Mouse (Mus musculus) kidney, adult 9 months (tissue): ENCODE data around the gene Msl3l2.

ENCODE experiments used
- DNase-seq: peaks from one replicate; pipeline ENCODE4 v3.0.0; 2022

Msl3l2 gene

GRCm38 (mm10) chr10:56106333-56106995 lies at the start of gene Msl3l2:
Gene Msl3l2, plus strand, starts transcription at chr10:56106917.
- DNase-seq, result peak; percentile 93

- no peak for DNase-seq
Observed at GRCm38 (mm10) chr10:56058979-56059422, 47.7 kb upstream of the Msl3l2 start.

- DNase-seq, result no peak
Observed at GRCm38 (mm10) chr10:56061238-56061830, 45.4 kb upstream of the Msl3l2 start.

DNA sequence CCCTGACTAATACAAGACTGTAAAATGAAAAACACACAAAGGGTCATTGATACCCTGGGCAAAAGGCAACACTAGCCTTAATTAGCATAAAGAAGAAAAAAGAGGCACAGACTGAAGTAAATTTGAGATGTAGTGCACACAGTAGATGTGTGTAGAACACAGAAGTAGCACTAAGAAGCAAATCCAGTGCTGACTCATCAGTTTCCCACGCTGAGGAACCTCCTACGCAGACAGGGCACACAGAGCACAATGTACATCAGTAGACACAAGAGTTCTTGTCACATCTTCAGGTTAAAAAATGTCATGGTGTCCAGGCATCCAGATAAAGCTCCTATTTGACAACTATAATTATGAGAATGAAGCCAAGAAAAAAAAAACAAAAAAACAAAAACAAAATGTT lies 44.0 kb upstream of the Msl3l2 start:
- no peak for DNase-seq

GRCm38 (mm10) chr10:56089714-56090113 lies 17.0 kb upstream of the Msl3l2 start:
- DNase-seq, result no peak

DNA sequence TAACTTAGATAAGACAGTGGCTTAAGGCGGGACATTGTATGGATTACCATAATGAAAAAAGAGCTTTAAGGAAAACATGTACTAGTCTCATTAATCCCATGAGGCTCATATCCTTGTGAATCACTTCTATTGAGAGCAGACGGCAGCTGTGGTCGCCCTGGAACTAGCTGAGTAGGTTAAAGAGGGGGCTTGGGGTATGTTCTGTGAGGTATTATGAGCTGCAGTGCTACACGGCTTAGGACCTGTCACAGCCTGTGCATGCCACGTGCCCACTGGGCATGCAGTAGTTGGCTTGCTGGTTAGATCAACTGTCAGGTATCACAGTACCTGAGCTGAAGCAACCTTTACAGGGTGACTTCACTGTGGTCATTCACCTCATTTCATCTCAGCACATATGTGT lies 12.1 kb upstream of the Msl3l2 start:
- DNase-seq, result no peak

DNA sequence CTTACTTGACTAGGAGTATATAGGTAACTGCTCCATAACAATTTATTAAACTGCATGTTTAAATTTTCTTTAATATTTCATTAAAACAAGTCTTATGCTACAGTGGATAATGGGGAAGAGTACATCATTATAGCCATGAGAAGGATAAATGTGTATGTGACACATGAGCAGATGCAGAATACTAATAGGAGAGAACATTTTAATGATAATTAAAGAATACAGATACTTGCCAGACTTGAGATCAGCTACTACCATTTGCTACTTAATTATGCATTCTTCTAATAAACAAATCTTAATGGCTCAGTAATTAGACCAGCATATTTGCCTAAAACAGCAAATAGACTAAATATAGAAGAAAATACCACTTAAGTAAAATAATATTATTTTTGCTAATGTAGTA lies 10.0 kb upstream of the Msl3l2 start:
- no peak for DNase-seq

- DNase-seq, result no peak
Observed at GRCm38 (mm10) chr10:56099126-56099525, 7.6 kb upstream of the Msl3l2 start.

DNA sequence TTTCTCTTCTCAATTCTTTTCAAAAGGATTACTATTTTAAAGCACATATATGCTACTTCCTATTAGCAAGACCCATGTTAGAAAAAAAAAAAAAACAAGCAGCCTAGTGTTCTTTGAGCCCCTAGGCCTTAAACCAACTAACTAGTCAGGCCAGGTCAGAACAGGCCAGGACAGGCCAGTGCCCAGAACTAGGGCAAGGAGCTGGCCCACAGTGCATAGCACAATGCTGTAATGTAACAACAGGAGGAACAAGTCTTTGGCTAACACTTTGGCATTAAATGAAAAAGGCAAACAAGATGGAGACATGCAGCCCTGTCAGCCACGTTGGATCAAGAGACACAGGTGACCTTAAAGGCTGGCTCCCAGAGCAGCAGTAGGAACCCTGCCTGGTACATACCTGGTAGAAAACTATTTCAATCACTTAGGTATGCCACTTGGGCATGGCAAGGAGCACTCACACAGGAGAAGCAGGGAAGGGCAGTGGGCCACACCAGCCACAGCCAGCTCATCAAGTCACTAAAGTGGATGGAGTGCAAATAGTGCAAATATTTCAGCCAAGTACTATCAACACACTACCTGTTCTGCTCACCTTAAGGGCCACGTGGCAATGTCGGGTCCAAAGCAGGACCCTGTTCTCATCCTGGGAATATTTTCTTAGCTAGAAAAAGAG lies 6.9 kb upstream of the Msl3l2 start:
- DNase-seq, result no peak

- no peak for DNase-seq
Observed at GRCm38 (mm10) chr10:56106996-56107334, 248 bp downstream of the Msl3l2 start.

DNA sequence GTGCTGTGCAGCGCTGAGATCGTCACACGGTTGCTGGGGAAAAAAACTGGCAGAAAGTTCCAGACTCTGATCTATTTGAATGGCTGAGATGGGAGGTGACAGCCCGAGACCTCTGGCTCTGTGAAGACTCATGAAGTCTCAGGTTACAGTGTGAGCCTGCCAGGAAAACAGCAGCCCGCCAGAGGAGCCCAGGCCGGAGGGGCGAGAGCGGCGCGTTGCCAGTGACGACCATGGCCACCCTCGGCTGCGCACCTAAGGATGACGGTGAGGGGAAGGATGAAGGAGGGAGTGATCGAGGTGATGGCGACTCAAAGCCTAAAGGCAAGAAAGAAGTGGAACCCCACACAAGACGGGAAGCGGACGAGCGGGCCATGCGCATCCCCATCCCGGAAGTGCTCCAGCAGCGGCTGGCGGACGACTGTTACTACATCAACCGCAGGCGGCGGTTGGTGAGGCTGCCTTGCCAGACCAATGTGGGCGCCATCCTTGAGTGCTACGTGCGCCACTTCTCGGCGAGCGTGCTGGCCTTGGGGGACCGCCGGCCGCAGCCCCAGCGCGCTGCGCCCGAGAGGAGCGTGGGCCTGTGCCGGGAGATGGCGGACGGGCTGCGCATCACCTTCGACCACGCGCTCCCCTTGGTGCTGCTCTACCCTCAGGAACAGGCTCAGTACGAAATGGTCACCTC lies 8.4 kb downstream of the Msl3l2 start:
- DNase-seq, result peak; percentile 20

DNA sequence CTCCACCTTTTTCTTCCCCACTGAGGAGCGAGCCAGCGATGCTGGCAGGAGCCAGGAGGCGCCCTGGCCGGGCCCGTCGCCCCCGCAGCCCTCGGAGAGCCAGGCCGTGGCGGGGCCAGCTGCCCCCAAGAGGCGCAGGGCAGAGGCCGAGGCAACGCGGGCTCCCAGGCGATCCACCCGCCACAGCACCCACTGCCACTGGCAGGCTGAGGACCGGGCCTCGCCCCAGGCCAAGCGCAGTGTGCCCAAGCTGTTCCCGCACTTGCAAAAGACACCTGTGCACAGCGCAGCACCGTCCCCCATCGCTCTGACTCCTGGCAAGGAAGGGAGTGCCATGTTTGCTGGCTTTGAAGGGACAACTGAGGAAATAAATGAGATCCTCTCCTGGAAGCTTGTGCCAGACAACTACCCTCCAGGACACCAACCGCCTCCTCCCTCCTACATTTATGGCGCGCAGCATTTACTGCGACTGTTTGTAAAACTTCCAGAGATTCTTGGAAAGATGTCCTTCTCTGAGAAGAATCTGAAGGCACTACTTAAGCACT lies 9.0 kb downstream of the Msl3l2 start:
- DNase-seq, result no peak

DNA sequence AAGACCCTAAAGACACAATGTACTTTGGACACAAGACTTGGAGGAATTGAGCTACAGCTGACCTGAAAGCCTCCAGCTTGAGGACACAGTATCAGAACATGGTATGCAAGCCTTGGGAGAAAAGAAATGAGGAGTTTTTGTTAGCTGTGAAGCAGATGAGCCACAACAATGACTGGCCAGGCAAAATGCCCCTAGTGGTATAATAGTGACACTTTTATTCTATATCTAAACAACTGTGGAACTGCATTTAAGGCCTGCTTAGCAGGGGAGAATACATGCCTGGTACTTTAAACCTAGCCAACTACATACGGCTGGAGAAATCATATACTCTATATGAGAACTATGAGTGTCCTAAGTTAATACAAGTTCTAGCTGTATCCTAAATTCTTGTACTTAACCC lies 20.3 kb downstream of the Msl3l2 start:
- no peak for DNase-seq

- no peak for DNase-seq
Observed at GRCm38 (mm10) chr10:56129642-56130041, 22.9 kb downstream of the Msl3l2 start.

DNA sequence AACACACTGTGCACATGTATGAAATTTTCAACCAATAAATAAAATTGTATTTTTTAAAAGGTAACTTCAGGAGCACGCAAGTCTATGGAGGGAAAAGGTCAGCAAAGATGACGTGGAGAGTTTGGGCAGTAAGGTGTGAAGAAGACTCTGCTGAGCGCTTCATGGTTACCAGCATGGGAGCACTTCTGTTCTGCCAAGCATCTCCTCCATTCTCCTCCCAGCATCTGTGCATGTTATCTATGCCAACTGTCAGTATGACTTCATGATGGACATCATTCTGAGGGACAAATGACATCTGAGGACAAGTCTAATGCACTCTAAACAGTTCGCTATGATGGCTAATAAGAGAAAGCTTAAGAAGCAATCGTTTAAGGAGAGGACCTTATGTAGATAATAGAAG lies 30.5 kb downstream of the Msl3l2 start:
- no peak for DNase-seq

GRCm38 (mm10) chr10:56148920-56149319 lies 42.2 kb downstream of the Msl3l2 start:
- DNase-seq, result no peak

DNA sequence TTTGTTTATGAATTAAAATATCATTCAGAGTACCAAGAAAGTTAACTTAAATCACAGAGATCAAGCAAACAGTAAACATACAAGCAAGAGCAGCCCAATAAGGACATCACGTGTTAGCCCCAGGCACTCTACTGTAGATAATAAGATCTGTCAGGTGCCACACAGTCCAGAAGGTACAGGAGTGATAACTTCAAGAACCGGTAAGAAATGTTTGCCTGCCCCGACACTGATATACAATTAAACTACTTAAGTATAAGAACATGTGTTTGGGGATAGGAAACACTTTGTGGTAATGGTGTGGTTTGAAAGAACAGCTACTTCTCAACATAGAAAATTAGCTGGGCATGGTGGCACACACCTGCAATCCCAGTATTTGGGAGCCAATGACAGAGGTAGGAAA lies 50.2 kb downstream of the Msl3l2 start:
- DNase-seq, result no peak

DNA sequence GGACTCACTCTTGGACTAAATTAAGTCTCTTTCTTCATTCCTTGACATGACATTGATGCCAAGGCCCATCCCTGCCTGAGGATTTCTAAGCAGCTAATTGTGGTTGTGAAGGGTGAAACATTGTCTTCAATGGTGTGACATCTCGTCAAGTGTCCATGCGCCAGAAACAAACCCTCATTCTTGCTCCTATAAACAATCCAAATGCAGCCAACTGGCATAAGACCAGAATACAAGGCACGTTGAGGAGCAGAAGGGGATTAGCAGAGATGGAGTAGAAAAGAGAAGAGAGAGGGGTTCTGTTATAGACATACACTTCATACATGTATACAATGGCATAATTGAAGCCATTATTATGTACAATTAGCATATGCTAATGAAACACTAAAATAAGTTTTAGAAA lies 51.5 kb downstream of the Msl3l2 start:
- no peak for DNase-seq

GRCm38 (mm10) chr10:56158748-56159147 lies 52.0 kb downstream of the Msl3l2 start:
- no peak for DNase-seq

- peak; percentile 15 for DNase-seq
Observed at GRCm38 (mm10) chr10:56164411-56164810, 57.7 kb downstream of the Msl3l2 start.

- no peak for DNase-seq
Observed at GRCm38 (mm10) chr10:56165758-56166157, 59.0 kb downstream of the Msl3l2 start.
